8 mouse cellular contexts compared by ENCODE assay signal in the genomic region with DNA sequence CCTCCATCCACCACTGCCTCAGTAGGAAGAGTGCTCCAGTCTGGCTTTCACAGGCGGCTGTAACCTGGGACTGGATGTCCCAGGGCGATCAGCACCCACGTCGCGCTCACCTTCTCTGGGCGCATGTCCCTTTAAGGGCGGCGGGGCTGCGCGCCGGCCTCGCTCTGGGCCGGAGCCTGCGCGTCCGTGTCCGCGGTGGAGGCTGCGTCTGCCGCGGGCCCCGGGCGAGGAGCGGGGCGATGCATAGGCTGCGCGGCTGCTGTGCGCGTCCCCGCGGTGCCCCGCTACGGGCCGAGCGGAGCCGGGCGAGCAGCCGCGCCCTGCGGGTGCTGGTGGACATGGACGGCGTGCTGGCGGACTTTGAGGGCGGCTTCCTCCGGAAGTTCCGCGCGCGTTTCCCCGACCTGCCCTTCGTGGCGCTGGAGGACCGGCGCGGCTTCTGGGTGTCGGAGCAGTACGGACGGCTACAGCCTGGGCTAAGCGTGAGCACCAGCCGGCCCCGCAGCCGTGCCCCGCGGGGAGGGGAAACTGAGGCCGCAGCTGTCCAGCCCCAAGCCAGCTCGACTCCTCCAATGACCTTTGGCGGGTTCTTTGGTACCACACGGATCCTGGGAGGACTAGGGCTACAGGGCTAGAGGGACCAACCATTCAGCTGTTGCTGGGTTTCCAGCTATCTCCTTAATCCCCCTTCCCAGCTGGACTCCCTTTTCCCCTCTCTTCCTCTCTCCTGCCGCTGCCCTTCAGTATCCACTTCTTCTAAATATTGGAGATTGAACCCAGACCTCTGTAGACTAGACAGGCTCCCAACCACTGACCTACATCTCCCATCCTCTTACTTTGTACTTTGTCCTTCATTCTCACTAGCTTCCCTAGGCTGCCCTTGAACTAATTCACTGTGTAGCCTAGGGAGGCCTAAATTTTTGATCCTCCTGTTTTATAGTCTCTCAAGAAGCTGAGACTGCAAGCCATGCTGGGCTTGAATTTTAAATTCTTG. TPM values are rescaled to one million over a fixed set of nuclear protein-coding genes. Genes with fewer than 3 reads are reported as not detected.
DNase-seq lines count a peak whose midpoint lies in the region; ATAC-seq and TF ChIP-seq lines count a peak whose summit lies in the region.

No protein-coding gene starts in this region.

- ATAC-seq in forebrain, embryonic 13.5 days, result peak; percentile 92
- ATAC-seq in neural tube, embryonic 15.5 days (ENCODE audit: low FRiP score), result peak; percentile 92

- under 1% methylated on average over 64 of the region's 69 CpGs for WGBS in forebrain, embryonic 13.5 days
- WGBS in large intestine, adult 2 months, result 1% methylated on average over 69 of the region's 69 CpGs
- WGBS in lung, adult 2 months, result under 1% methylated on average over 69 of the region's 69 CpGs
- WGBS in neural tube, embryonic 15.5 days, result under 1% methylated on average over 66 of the region's 69 CpGs

- peak overlapping the region; percentile 83 for H3K27ac ChIP-seq in forebrain, embryonic 13.5 days
- H3K27ac ChIP-seq in neural tube, embryonic 15.5 days (replicated peaks), result peak overlapping the region; percentile 93

- peak overlapping the region; percentile 87 for H3K4me3 ChIP-seq in E14TG2a.4 (replicated peaks; ENCODE audit: low read length)
- peak overlapping the region; percentile 79 for H3K4me3 ChIP-seq in forebrain, embryonic 13.5 days
- peak overlapping the region; percentile 82 for H3K4me3 ChIP-seq in lung, adult 2 months (replicated peaks; ENCODE audit: extremely low read depth, low read depth, low read length)
- peak overlapping the region; percentile 80 for H3K4me3 ChIP-seq in neural tube, embryonic 15.5 days (replicated peaks)

- TF ChIP-seq POLR2A in lung, adult 2 months (IDR thresholded peaks at IDR 0.05; ENCODE audit: borderline replicate concordance, extremely low read depth, low read depth, low read length), result peak; percentile 50; the same call in 1 of the 2 replicates

- peaks cover 22% of the 10 kb centered on the region for H3K27me3 ChIP-seq in E14TG2a.4 (ENCODE audit: insufficient read depth, low read length)
- H3K27me3 ChIP-seq in forebrain, embryonic 13.5 days, result no peaks in the 10 kb centered on the region
- no peaks in the 10 kb centered on the region for H3K27me3 ChIP-seq in neural tube, embryonic 15.5 days (replicated peaks)

- intact Hi-C loops in heart, postnatal 10 days (cut with DNase I), result no loop called here

- 0 out of 2 replicates have a peak, but pooled peaks cover 5% of the 10 kb centered on the region for H3K9me3 ChIP-seq in E14TG2a.4 (ENCODE audit: low read length)
- H3K9me3 ChIP-seq in forebrain, embryonic 13.5 days (replicated peaks), result no peaks in the 10 kb centered on the region
- H3K9me3 ChIP-seq in neural tube, embryonic 15.5 days (replicated peaks), result no peaks in the 10 kb centered on the region

- DNase-seq in c-Kit-positive CD71-positive TER-119-positive erythroid progenitor cells, embryonic 14.5 days (ENCODE audit: low spot score), result peak; percentile 54
- peak; percentile 87 to 90 for DNase-seq in heart, postnatal 10 days
- peak; percentile 40 for DNase-seq in large intestine, adult 2 months (ENCODE audit: low read depth, low spot score)
- DNase-seq in lung, adult 2 months, result peak; percentile 83
- DNase-seq in testis, postnatal 14 days (ENCODE audit: low spot score), result peak; percentile 75

- no peak for TF ChIP-seq CTCF in E14TG2a.4 (conservative IDR thresholded peaks at IDR 0.05; ENCODE audit: low read length)
- no peak for TF ChIP-seq CTCF in lung, adult 2 months (IDR thresholded peaks at IDR 0.05; ENCODE audit: insufficient read depth, low read length)

- peaks cover 17% of the 10 kb centered on the region for H3K4me1 ChIP-seq in E14TG2a.4 (replicated peaks; ENCODE audit: low read depth, low read length)
- H3K4me1 ChIP-seq in forebrain, embryonic 13.5 days, result peaks cover 13% of the 10 kb centered on the region
- no peaks in the 10 kb centered on the region for H3K4me1 ChIP-seq in lung, adult 2 months (ENCODE audit: control insufficient read depth, insufficient read depth, low read length)
- peaks cover 21% of the 10 kb centered on the region for H3K4me1 ChIP-seq in neural tube, embryonic 15.5 days

- H3K9ac ChIP-seq in forebrain, embryonic 13.5 days, result peak overlapping the region; percentile 92
- peak overlapping the region; percentile 85 for H3K9ac ChIP-seq in neural tube, embryonic 15.5 days (replicated peaks)

- H3K36me3 ChIP-seq in E14TG2a.4 (ENCODE audit: insufficient read depth, low read length), result no peaks in the 10 kb centered on the region
- H3K36me3 ChIP-seq in forebrain, embryonic 13.5 days (ENCODE audit: poor library complexity, severe bottlenecking), result no peaks in the 10 kb centered on the region
- H3K36me3 ChIP-seq in neural tube, embryonic 15.5 days, result no peaks in the 10 kb centered on the region

- peak overlapping the region; percentile 80 for H3K4me2 ChIP-seq in forebrain, embryonic 13.5 days
- peak overlapping the region; percentile 82 for H3K4me2 ChIP-seq in neural tube, embryonic 15.5 days

RNA-seq across cellular contexts. Expression of gene Cops3, which starts 8.6 kb away (rescaled TPM):
- polyA plus RNA-seq in forebrain, embryonic 13.5 days (2015; fragmentation: Nextera tagmentation; extraction: Ambion mirVana), result 233 and 246 TPM in 2 replicates
- 10 to 100 TPM; 71.3 to 71.9 TPM for total RNA-seq in heart, postnatal 10 days (2021)
- 24.6 and 26.3 TPM in 2 replicates for polyA plus RNA-seq in large intestine, adult 2 months (2012; rRNA removed)
- polyA plus RNA-seq in lung, adult 2 months (2012; rRNA removed), result 12.3 and 17.7 TPM in 2 replicates
- 194 and 195 TPM in 2 replicates for polyA plus RNA-seq in neural tube, embryonic 15.5 days (2015; fragmentation: Nextera tagmentation; extraction: Ambion mirVana)

RNA-seq across cellular contexts. Expression of gene Nt5m, which starts 8.9 kb away (rescaled TPM):
- polyA plus RNA-seq in forebrain, embryonic 13.5 days (2015; fragmentation: Nextera tagmentation; extraction: Ambion mirVana), result 46.6 and 51.2 TPM in 2 replicates
- total RNA-seq in heart, postnatal 10 days (2021), result 10 to 100 TPM; 27.3 to 27.4 TPM
- 31.4 and 32.6 TPM in 2 replicates for polyA plus RNA-seq in large intestine, adult 2 months (2012; rRNA removed)
- 18.5 and 19.0 TPM in 2 replicates for polyA plus RNA-seq in lung, adult 2 months (2012; rRNA removed)
- 71.6 and 84.2 TPM in 2 replicates for polyA plus RNA-seq in neural tube, embryonic 15.5 days (2015; fragmentation: Nextera tagmentation; extraction: Ambion mirVana)

RNA-seq across cellular contexts. Expression of gene Flcn, which starts 38.4 kb away (rescaled TPM):
- 32.2 and 39.6 TPM in 2 replicates for polyA plus RNA-seq in forebrain, embryonic 13.5 days (2015; fragmentation: Nextera tagmentation; extraction: Ambion mirVana)
- 10 to 100 TPM; 33.6 to 38.1 TPM for total RNA-seq in heart, postnatal 10 days (2021)
- polyA plus RNA-seq in large intestine, adult 2 months (2012; rRNA removed), result 18.3 and 22.5 TPM in 2 replicates
- 58.9 and 59.6 TPM in 2 replicates for polyA plus RNA-seq in lung, adult 2 months (2012; rRNA removed)
- polyA plus RNA-seq in neural tube, embryonic 15.5 days (2015; fragmentation: Nextera tagmentation; extraction: Ambion mirVana), result 41.8 TPM in 2 replicates

Comparison
In these comparisons a context has a peak if more than half of its experiments do, and no peak if none do; other contexts are left out.
1. Peak in every context shown above with its lines: DNase-seq, ATAC-seq, H3K4me3 ChIP-seq and H3K27ac ChIP-seq.